Mouse (Mus musculus) Patski (cell line): ENCODE measurements around the gene Mcfd2. TPM values are rescaled to one million over a fixed set of nuclear protein-coding genes. Genes with fewer than 3 reads are reported as not detected.

Experiments used
- ATAC-seq: fragments of 100-300 bp; one replicate; pipeline ENCODE4 v1.8.0; 2021
- CTCF ChIA-PET: fragments of 350-600 bp; sonication (Branson Sonifier 250); formaldehyde crosslinking; loops from one replicate; lab custom pipeline; 2022; ENCODE audit warnings: inconsistent platforms; lab: Charles Lee
- POLR2A ChIA-PET: fragments of 350-600 bp; sonication (Branson Sonifier 250); formaldehyde crosslinking; loops from one replicate; lab custom pipeline; 2022; ENCODE audit warnings: antibody characterized with exemption, inconsistent platforms; lab: Charles Lee
- DNase-seq: peaks from one replicate; pipeline ENCODE4 v3.0.0-alpha.2; 2011; ENCODE audit warnings: low read depth, low spot score
- H3K27me3 ChIP-seq: fragments of 371-371 bp; one replicate; pipeline ENCODE4 v1.5.1; 2021
- CTCF ChIP-seq: fragments of 100-300 bp; IDR thresholded peaks from one replicate; pipeline ENCODE4 v1.5.1; 2021
- in situ Hi-C: fragments of 300-500 bp; cut with MboI; formaldehyde crosslinking; loops from 3 replicates; pipeline ENCODE4 v1.11.1; 2018; ENCODE audit warnings: low pct_unique_long_range_greater_than_20kb, mixed read lengths
- polyA plus RNA-seq: library from polyadenylated mRNA; unstranded; gene quantifications from one replicate; pipeline ENCODE4 v1.2.3, GENCODE M21; 2021

Gene Mcfd2
- polyA plus RNA-seq, 1 experiment from 2014 or later = 132 TPM

- ATAC-seq = peak; percentile 85
- no peak for DNase-seq
- POLR2A ChIA-PET = interaction anchor here (0.6 to 2.6 kb wide), 8 partner anchors 9 to 29 kb away, joined by 3 to 21 read pairs (median 3); partner anchors contain the start of gene Mcfd2
- in situ Hi-C loops = no loop called here
- no peak for TF ChIP-seq CTCF
- CTCF ChIA-PET = interaction anchor here (1.1 kb wide), 1 partner anchor 10 kb away, joined by 4 read pairs; no protein-coding TSS in a partner anchor
- H3K27me3 ChIP-seq = no peaks in the 10 kb centered on the region
Observed at GRCm38 (mm10) chr17:87282706-87283053, 16.9 kb upstream of the Mcfd2 start, which contains the start of gene Ttc7. Gene Ttc7, plus strand, starts transcription at chr17:87282886.

- CTCF ChIA-PET = interaction anchor here (1.1 to 1.3 kb wide), 2 partner anchors 9 to 14 kb away, joined by 3 to 4 read pairs; no protein-coding TSS in a partner anchor
- POLR2A ChIA-PET = interaction anchor here (0.8 to 2.6 kb wide), 8 partner anchors 10 to 29 kb away, joined by 3 to 21 read pairs (median 4); partner anchors contain the start of gene Mcfd2
- ATAC-seq = peak; percentile 67
- no peaks in the 10 kb centered on the region for H3K27me3 ChIP-seq
- no peak for DNase-seq
- TF ChIP-seq CTCF = no peak
- in situ Hi-C loops = no loop called here
Observed at GRCm38 (mm10) chr17:87282007-87282705, 16.4 kb upstream of the Mcfd2 start.

GRCm38 (mm10) chr17:87275363-87276341, 9.9 kb upstream of the Mcfd2 start:
- no peak for TF ChIP-seq CTCF
- ChIA-PET POLR2A (interaction anchor here (2.2 kb wide), 1 partner anchor 10 kb away, joined by 7 read pairs; the partner anchor contains the start of gene Mcfd2), CTCF (interaction anchor here (1.1 to 1.2 kb wide), 2 partner anchors 9 to 12 kb away, joined by 3 to 4 read pairs; no protein-coding TSS in a partner anchor)
- H3K27me3 ChIP-seq = no peaks in the 10 kb centered on the region
- DNase-seq (no peak), ATAC-seq (peak; percentile 44)
- in situ Hi-C loops = no loop called here

- ChIA-PET CTCF (no interaction called here), POLR2A (interaction anchor here (1.3 kb wide), 1 partner anchor 12 kb away, joined by 4 read pairs; no protein-coding TSS in a partner anchor)
- no peak for DNase-seq
- in situ Hi-C loops = loop anchor here (25.0 kb wide), 1 partner anchor 782 kb away; no protein-coding TSS in a partner anchor
- TF ChIP-seq CTCF = no peak
- H3K27me3 ChIP-seq = no peaks in the 10 kb centered on the region
- no peak for ATAC-seq
Observed at GRCm38 (mm10) chr17:87269454-87269853, 3.7 kb upstream of the Mcfd2 start.

GRCm38 (mm10) chr17:87264927-87265791, 576 bp downstream of the Mcfd2 start:
- peak; percentile 52 for ATAC-seq
- ChIA-PET CTCF (interaction anchor here (1.0 kb wide), 1 partner anchor 49 kb away, joined by 3 read pairs; no protein-coding TSS in a partner anchor), POLR2A (interaction anchor here (1.8 to 4.0 kb wide), 2 partner anchors 10 to 17 kb away, joined by 7 to 21 read pairs; partner anchors contain the start of gene Ttc7)
- TF ChIP-seq CTCF = no peak
- no peak for DNase-seq
- H3K27me3 ChIP-seq = no peaks in the 10 kb centered on the region
- in situ Hi-C loops = loop anchor here (25.0 kb wide), 1 partner anchor 778 kb away; no protein-coding TSS in a partner anchor

- TF ChIP-seq CTCF = no peak
- no peak for ATAC-seq
Observed at GRCm38 (mm10) chr17:87264054-87264830, 1.5 kb downstream of the Mcfd2 start.

GRCm38 (mm10) chr17:87263401-87263800, 2.3 kb downstream of the Mcfd2 start:
- CTCF ChIA-PET = interaction anchor here (2.2 kb wide), 1 partner anchor 219 kb away, joined by 5 read pairs; no protein-coding TSS in a partner anchor
- no peak for DNase-seq
- in situ Hi-C loops = loop anchor here (25.0 kb wide), 1 partner anchor 776 kb away; no protein-coding TSS in a partner anchor
- TF ChIP-seq CTCF = no peak
- no peak for ATAC-seq
- no peaks in the 10 kb centered on the region for H3K27me3 ChIP-seq
- POLR2A ChIA-PET = no interaction called here

More at GRCm38 (mm10) chr17:87264054-87264830, 1.5 kb downstream of the Mcfd2 start:
- in situ Hi-C loops = loop anchor here (25.0 kb wide), 1 partner anchor 777 kb away; no protein-coding TSS in a partner anchor
- DNase-seq = no peak
- POLR2A ChIA-PET = interaction anchor here (0.6 to 4.0 kb wide), 2 partner anchors 18 to 25 kb away, joined by 3 to 21 read pairs; partner anchors contain the start of gene Ttc7
- CTCF ChIA-PET = interaction anchor here (2.2 kb wide), 1 partner anchor 220 kb away, joined by 5 read pairs; no protein-coding TSS in a partner anchor
- no peaks in the 10 kb centered on the region for H3K27me3 ChIP-seq

GRCm38 (mm10) chr17:87255672-87256071, 10.1 kb downstream of the Mcfd2 start:
- DNase-seq = no peak
- H3K27me3 ChIP-seq = no peaks in the 10 kb centered on the region
- no peak for ATAC-seq
- POLR2A ChIA-PET = no interaction called here
- no peak for TF ChIP-seq CTCF
- CTCF ChIA-PET = interaction anchor here (1.4 kb wide), 1 partner anchor 224 kb away, joined by 4 read pairs; no protein-coding TSS in a partner anchor
- in situ Hi-C loops = loop anchor here (10.0 to 25.0 kb wide), 2 partner anchors 319 to 768 kb away; no protein-coding TSS in a partner anchor
